Mouse (Mus musculus) heart, postnatal 14 days (tissue): Measurements from ENCODE around the gene Rsph10b. TPM values are rescaled to one million over a fixed set of nuclear protein-coding genes. Genes with fewer than 3 reads are reported as not detected.

ENCODE experiments used
- DNase-seq, 2 experiments: peaks; one replicate each; pipeline ENCODE4 v3.0.0; 2021 to 2022
- intact Hi-C: fragments of 180-260 bp; cut with DNase I; formaldehyde crosslinking; loops from one replicate; pipeline ENCODE4 v1.15.1; 2025
- total RNA-seq, 2 experiments: library from RNA; stranded (reverse); gene quantifications; 2 replicates each; pipeline ENCODE4 v1.2.3; 2021

The Rsph10b gene
- total RNA-seq, 2 experiments from 2014 or later = 0.34 to 0.53 TPM

- intact Hi-C loops = no loop called here
- DNase-seq = no peak
Observed at GRCm38 (mm10) chr5:143933414-143933813, 579 bp downstream of the Rsph10b start.

- DNase-seq = no peak
- intact Hi-C loops = loop anchor here (2.0 kb wide), 1 partner anchor 41 kb away; no protein-coding TSS in a partner anchor
Observed at GRCm38 (mm10) chr5:143933875-143934274, 1.0 kb downstream of the Rsph10b start.

- no peak for DNase-seq
- intact Hi-C loops = no loop called here
Observed at GRCm38 (mm10) chr5:143936156-143936555, 3.3 kb downstream of the Rsph10b start.

- no peak for DNase-seq
- intact Hi-C loops = no loop called here
Observed at GRCm38 (mm10) chr5:143941588-143941987, 8.8 kb downstream of the Rsph10b start.

- intact Hi-C loops = no loop called here
- DNase-seq = no peak
Observed at GRCm38 (mm10) chr5:143943231-143944125, 10.6 kb downstream of the Rsph10b start.

GRCm38 (mm10) chr5:143948361-143948760, 15.5 kb downstream of the Rsph10b start:
- no peak for DNase-seq
- intact Hi-C loops = no loop called here

- intact Hi-C loops = no loop called here
- no peak for DNase-seq
Observed at GRCm38 (mm10) chr5:143950016-143950415, 17.2 kb downstream of the Rsph10b start.

- no peak for DNase-seq
- intact Hi-C loops = no loop called here
Observed at GRCm38 (mm10) chr5:143957101-143957500, 24.3 kb downstream of the Rsph10b start.

GRCm38 (mm10) chr5:143959551-143959950, 26.7 kb downstream of the Rsph10b start:
- DNase-seq = no peak
- intact Hi-C loops = no loop called here

- DNase-seq = no peak
- intact Hi-C loops = no loop called here
Observed at GRCm38 (mm10) chr5:143961176-143961575, 28.3 kb downstream of the Rsph10b start.

GRCm38 (mm10) chr5:143965586-143966345, 32.9 kb downstream of the Rsph10b start:
- intact Hi-C loops = no loop called here

GRCm38 (mm10) chr5:143966671-143967070, 33.8 kb downstream of the Rsph10b start:
- DNase-seq = no peak
- intact Hi-C loops = no loop called here

More at GRCm38 (mm10) chr5:143965586-143966345, 32.9 kb downstream of the Rsph10b start:
- no peak for DNase-seq

- intact Hi-C loops = no loop called here
Observed at GRCm38 (mm10) chr5:143972628-143973027, 39.8 kb downstream of the Rsph10b start.

GRCm38 (mm10) chr5:143974931-143975630, 42.2 kb downstream of the Rsph10b start:
- intact Hi-C loops = loop anchor here (2.0 to 5.0 kb wide), 2 partner anchors 40 to 243 kb away; partner anchors contain the start of gene Usp42
- peak; percentile 72 to 78 for DNase-seq

More at GRCm38 (mm10) chr5:143972628-143973027, 39.8 kb downstream of the Rsph10b start:
- DNase-seq = no peak

- no peak for DNase-seq
- intact Hi-C loops = loop anchor here (2.0 to 5.0 kb wide), 2 partner anchors 41 to 243 kb away; partner anchors contain the start of gene Usp42
Observed at GRCm38 (mm10) chr5:143975631-143975933, 42.7 kb downstream of the Rsph10b start.

GRCm38 (mm10) chr5:143976232-143976631, 43.4 kb downstream of the Rsph10b start:
- DNase-seq = no peak
- intact Hi-C loops = loop anchor here (5.0 kb wide), 1 partner anchor 244 kb away; the partner anchor contains the start of gene Usp42

GRCm38 (mm10) chr5:143976726-143977431, 44.0 kb downstream of the Rsph10b start:
- DNase-seq = no peak
- intact Hi-C loops = loop anchor here (5.0 kb wide), 1 partner anchor 245 kb away; the partner anchor contains the start of gene Usp42

GRCm38 (mm10) chr5:143980858-143981257, 48.0 kb downstream of the Rsph10b start:
- intact Hi-C loops = no loop called here
- DNase-seq = no peak

GRCm38 (mm10) chr5:143982361-143982760, 49.5 kb downstream of the Rsph10b start:
- intact Hi-C loops = no loop called here

GRCm38 (mm10) chr5:143985381-143985780, 52.5 kb downstream of the Rsph10b start:
- intact Hi-C loops = no loop called here

More at GRCm38 (mm10) chr5:143982361-143982760, 49.5 kb downstream of the Rsph10b start:
- no peak for DNase-seq

More at GRCm38 (mm10) chr5:143985381-143985780, 52.5 kb downstream of the Rsph10b start:
- no peak for DNase-seq
